Mouse (Mus musculus): ENCODE measurements at regions not wholly inside any gene's neighbourhood (a gene's known extent, or its start where the extent isn't known, plus 50 kb on each side); places are given as distances from the start of the nearest gene placed in this dataset.

DNA sequence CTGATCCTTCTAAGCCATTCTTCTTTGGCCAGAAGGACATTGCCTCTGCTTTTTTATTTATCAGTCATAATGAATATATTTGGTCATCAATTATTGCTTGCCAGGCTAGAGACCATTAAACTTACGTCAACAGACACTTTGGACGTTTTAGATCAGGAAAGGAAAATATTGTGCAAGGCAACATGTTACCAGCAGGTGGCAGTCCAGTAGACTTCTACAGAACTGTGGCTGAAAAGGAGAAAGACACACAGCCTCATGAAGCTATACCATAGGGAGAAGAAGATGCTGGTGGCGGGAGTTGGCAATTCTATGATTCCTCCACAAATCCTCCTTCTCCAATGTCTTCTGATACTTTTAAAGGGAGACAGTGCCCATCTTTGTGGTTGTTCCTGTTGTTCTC is 471.7 kb downstream of the Kcnj2 start:
- H3K36me3 ChIP-seq (ENCODE audit: control insufficient read depth, insufficient read depth, low read length): no peaks in the 10 kb centered on the region
- TF ChIP-seq CTCF (IDR thresholded peaks at IDR 0.05; ENCODE audit: low read depth): peak; percentile 90
- no peak for TF ChIP-seq EP300 (optimal IDR thresholded peaks at IDR 0.05)
- no peak overlapping the region for H3K4me2 ChIP-seq (replicated peaks; ENCODE audit: low read depth)
- no peaks in the 10 kb centered on the region for H3K9me3 ChIP-seq (ENCODE audit: control insufficient read depth, low read length)
- no peak overlapping the region for H3K9ac ChIP-seq (ENCODE audit: low read length)
- no peak overlapping the region for H3K4me3 ChIP-seq (ENCODE audit: low read depth, low read length)
- WGBS: 20% methylated on average over 3 of the region's 3 CpGs
- DNase-seq (ENCODE audit: low spot score) (peak; percentile 58), ATAC-seq (ENCODE audit: low FRiP score, low TSS enrichment) (no peak)
- no peak overlapping the region for H3K27ac ChIP-seq (replicated peaks)
- H3K4me1 ChIP-seq (replicated peaks; ENCODE audit: control insufficient read depth, insufficient read depth): no peaks in the 10 kb centered on the region
- H3K27me3 ChIP-seq (ENCODE audit: control insufficient read depth, insufficient read depth, low read length): no peaks in the 10 kb centered on the region

DNA sequence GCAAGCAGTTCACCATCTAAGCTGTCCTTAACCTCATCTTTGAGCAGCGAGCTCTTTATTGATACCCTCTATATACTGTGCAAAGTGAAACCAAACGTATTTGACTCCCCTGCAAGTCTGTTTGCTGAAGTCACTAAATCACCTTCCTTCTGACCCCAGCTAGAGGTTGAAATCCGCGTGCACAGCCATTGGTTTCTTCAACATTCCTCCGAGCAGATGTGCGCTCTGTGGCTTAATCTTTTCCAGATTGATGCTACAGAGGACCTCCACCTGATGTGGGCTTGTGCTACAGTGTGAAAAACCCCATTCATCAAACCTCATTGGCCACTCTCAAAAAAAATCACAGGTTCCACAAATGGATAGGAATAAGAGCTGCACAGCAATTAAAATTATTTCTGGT is 474.0 kb downstream of the Kcnj2 start:
- Histone ChIP-seq H3K9ac (ENCODE audit: low read length) (no peak overlapping the region), H3K27ac (replicated peaks) (no peak overlapping the region), H3K4me3 (ENCODE audit: low read depth, low read length) (no peak overlapping the region), H3K9me3 (ENCODE audit: control insufficient read depth, low read length) (no peaks in the 10 kb centered on the region), H3K36me3 (ENCODE audit: control insufficient read depth, insufficient read depth, low read length) (no peaks in the 10 kb centered on the region), H3K4me1 (replicated peaks; ENCODE audit: control insufficient read depth, insufficient read depth) (no peaks in the 10 kb centered on the region), H3K27me3 (ENCODE audit: control insufficient read depth, insufficient read depth, low read length) (no peaks in the 10 kb centered on the region), H3K4me2 (replicated peaks; ENCODE audit: low read depth) (no peak overlapping the region)
- no peak for DNase-seq (ENCODE audit: low spot score)
- no peak for ATAC-seq (ENCODE audit: low FRiP score, low TSS enrichment)
- WGBS: 62% methylated on average over 6 of the region's 6 CpGs
- TF ChIP-seq CTCF (IDR thresholded peaks at IDR 0.05; ENCODE audit: low read depth) (no peak), EP300 (optimal IDR thresholded peaks at IDR 0.05) (no peak)

DNA sequence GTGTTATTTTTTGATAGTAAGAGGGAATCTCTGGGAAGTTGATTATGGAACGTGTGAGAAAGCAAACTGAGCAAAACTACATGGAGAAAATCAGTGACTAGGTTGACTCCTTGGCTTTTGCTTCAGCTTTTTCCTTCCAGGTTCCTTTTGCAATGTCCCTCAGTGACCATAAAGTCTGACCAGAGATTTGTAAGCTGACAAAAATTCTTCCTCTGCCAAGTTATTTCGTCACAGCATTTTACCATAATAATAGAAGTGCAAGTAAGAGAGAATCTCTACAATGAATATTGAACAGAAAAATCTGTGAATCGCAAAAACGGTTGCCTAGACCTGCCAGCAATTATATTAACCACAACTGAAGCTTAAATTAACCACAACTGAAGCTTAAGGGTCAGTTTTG is 479.3 kb downstream of the Kcnj2 start:
- TF ChIP-seq EP300 (optimal IDR thresholded peaks at IDR 0.05) (no peak), CTCF (IDR thresholded peaks at IDR 0.05; ENCODE audit: low read depth) (no peak)
- Histone ChIP-seq H3K4me1 (replicated peaks; ENCODE audit: control insufficient read depth, insufficient read depth) (no peaks in the 10 kb centered on the region), H3K9ac (ENCODE audit: low read length) (no peak overlapping the region), H3K4me2 (replicated peaks; ENCODE audit: low read depth) (no peak overlapping the region), H3K4me3 (ENCODE audit: low read depth, low read length) (no peak overlapping the region), H3K27me3 (ENCODE audit: control insufficient read depth, insufficient read depth, low read length) (no peaks in the 10 kb centered on the region), H3K36me3 (ENCODE audit: control insufficient read depth, insufficient read depth, low read length) (no peaks in the 10 kb centered on the region), H3K9me3 (ENCODE audit: control insufficient read depth, low read length) (no peaks in the 10 kb centered on the region), H3K27ac (replicated peaks) (no peak overlapping the region)
- WGBS: 89% methylated on average over 4 of the region's 4 CpGs
- DNase-seq (ENCODE audit: low spot score): no peak
- ATAC-seq (ENCODE audit: low FRiP score, low TSS enrichment): no peak

DNA sequence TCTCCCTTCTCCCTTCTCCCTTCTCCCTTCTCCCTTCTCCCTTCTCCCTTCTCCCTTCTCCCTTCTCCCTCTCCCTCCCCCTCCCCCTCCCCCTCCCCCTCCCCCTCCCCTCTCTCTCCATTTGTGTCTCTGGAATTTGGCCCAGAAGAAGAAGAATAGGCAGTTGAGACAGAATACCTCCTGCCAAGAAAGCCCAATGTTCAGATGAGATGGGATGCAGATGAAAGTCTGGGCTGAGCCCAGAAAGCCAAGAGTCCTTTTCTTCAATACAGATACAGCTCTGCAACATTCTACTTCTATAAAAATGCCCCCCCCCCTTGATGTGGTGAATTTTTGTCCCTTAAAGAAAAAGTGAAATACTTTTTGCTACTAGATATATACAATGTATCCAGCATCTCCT is 489.2 kb downstream of the Kcnj2 start:
- no peaks in the 10 kb centered on the region for H3K9me3 ChIP-seq (ENCODE audit: control insufficient read depth, low read length)
- H3K9ac ChIP-seq (ENCODE audit: low read length): no peak overlapping the region
- H3K4me1 ChIP-seq (replicated peaks; ENCODE audit: control insufficient read depth, insufficient read depth): no peaks in the 10 kb centered on the region
- no peaks in the 10 kb centered on the region for H3K36me3 ChIP-seq (ENCODE audit: control insufficient read depth, insufficient read depth, low read length)
- H3K27me3 ChIP-seq (ENCODE audit: control insufficient read depth, insufficient read depth, low read length): no peaks in the 10 kb centered on the region
- no peak for ATAC-seq (ENCODE audit: low FRiP score, low TSS enrichment)
- no peak overlapping the region for H3K4me3 ChIP-seq (ENCODE audit: low read depth, low read length)
- TF ChIP-seq EP300 (optimal IDR thresholded peaks at IDR 0.05) (no peak), CTCF (IDR thresholded peaks at IDR 0.05; ENCODE audit: low read depth) (no peak)
- H3K4me2 ChIP-seq (replicated peaks; ENCODE audit: low read depth): no peak overlapping the region
- no peak for DNase-seq (ENCODE audit: low spot score)
- H3K27ac ChIP-seq (replicated peaks): no peak overlapping the region

- no peaks in the 10 kb centered on the region for H3K9me3 ChIP-seq (ENCODE audit: control insufficient read depth, low read length)
- H3K9ac ChIP-seq (ENCODE audit: low read length): no peak overlapping the region
- no peak for TF ChIP-seq CTCF (IDR thresholded peaks at IDR 0.05; ENCODE audit: low read depth)
- no peak for TF ChIP-seq EP300 (optimal IDR thresholded peaks at IDR 0.05)
- H3K27ac ChIP-seq (replicated peaks): no peak overlapping the region
- H3K4me1 ChIP-seq (replicated peaks; ENCODE audit: control insufficient read depth, insufficient read depth): no peaks in the 10 kb centered on the region
- ATAC-seq (ENCODE audit: low FRiP score, low TSS enrichment): no peak
- H3K4me3 ChIP-seq (ENCODE audit: low read depth, low read length): no peak overlapping the region
- H3K4me2 ChIP-seq (replicated peaks; ENCODE audit: low read depth): no peak overlapping the region
- no peak for DNase-seq (ENCODE audit: low spot score)
- H3K36me3 ChIP-seq (ENCODE audit: control insufficient read depth, insufficient read depth, low read length): no peaks in the 10 kb centered on the region
- WGBS: 81% methylated on average over 6 of the region's 6 CpGs
- H3K27me3 ChIP-seq (ENCODE audit: control insufficient read depth, insufficient read depth, low read length): no peaks in the 10 kb centered on the region
Observed at GRCm38 (mm10) chr11:111555615-111556014, 489.7 kb downstream of the Kcnj2 start.

DNA sequence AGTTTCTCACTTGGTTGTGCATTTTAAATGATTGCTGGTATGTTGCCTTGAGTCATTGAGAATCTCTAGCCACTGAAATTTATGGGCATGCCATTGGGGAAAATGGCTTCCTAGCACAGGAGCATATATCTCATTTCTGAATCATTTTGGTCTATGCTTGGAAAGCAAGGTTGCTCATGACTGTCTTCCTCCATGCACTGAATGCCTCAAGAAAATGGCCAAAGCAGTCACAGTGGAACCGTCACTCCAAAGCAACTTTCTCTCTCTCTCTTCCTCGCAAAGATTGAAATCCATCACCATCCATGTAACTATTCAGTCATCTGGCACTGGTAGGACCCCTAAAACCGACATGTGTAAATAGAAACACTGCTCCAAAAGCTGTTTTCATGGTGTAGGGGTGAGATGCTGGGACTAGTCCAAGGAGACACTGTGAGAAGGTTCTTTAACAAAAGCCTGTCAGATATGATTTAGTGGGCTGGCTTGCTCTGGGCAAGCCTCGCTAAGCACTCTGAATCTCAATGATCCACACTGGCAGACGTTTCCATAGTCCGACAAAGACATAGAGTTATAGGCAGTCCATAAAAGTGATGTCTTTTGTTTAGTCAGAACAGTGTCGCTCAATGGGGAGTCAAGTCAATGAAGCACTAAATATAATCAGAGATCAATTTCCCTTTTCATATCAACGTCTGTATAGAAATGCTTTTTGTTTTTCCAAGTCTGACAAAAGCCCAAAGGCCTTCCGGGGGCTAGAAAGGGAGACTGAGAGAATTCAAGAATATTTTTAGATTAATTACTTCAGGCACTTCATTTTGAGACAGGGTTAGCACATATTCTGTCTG is 492.6 kb downstream of the Kcnj2 start:
- Histone ChIP-seq H3K36me3 (ENCODE audit: control insufficient read depth, insufficient read depth, low read length) (no peaks in the 10 kb centered on the region), H3K4me2 (replicated peaks; ENCODE audit: low read depth) (no peak overlapping the region), H3K27me3 (ENCODE audit: control insufficient read depth, insufficient read depth, low read length) (no peaks in the 10 kb centered on the region), H3K27ac (replicated peaks) (no peak overlapping the region), H3K9me3 (ENCODE audit: control insufficient read depth, low read length) (no peaks in the 10 kb centered on the region), H3K4me3 (ENCODE audit: low read depth, low read length) (no peak overlapping the region), H3K4me1 (replicated peaks; ENCODE audit: control insufficient read depth, insufficient read depth) (no peaks in the 10 kb centered on the region), H3K9ac (ENCODE audit: low read length) (no peak overlapping the region)
- TF ChIP-seq CTCF (IDR thresholded peaks at IDR 0.05; ENCODE audit: low read depth): no peak
- no peak for TF ChIP-seq EP300 (optimal IDR thresholded peaks at IDR 0.05)
- ATAC-seq (ENCODE audit: low FRiP score, low TSS enrichment) (no peak), DNase-seq (ENCODE audit: low spot score) (no peak)
- 71% methylated on average over 9 of the region's 9 CpGs for WGBS
